Mouse (Mus musculus) cerebellum, adult 8-10 months (tissue): ENCODE measurements at regions not wholly inside any gene's neighbourhood (a gene's known extent, or its start where the extent isn't known, plus 50 kb on each side); places are given as distances from the start of the nearest gene placed in this dataset.

ENCODE experiments used
- DNase-seq: peaks from one replicate; pipeline ENCODE4 v3.0.0; 2022

- no peak for DNase-seq
Measured at GRCm38 (mm10) chr7:67462591-67462990, 89.9 kb upstream of the Mef2a start.

- no peak for DNase-seq
Measured at GRCm38 (mm10) chr7:67461333-67462255, 88.9 kb upstream of the Mef2a start.

GRCm38 (mm10) chr7:67459810-67460209 lies 87.2 kb upstream of the Mef2a start:
- no peak for DNase-seq

- no peak for DNase-seq
Measured at GRCm38 (mm10) chr7:67459209-67459608, 86.6 kb upstream of the Mef2a start.

DNA sequence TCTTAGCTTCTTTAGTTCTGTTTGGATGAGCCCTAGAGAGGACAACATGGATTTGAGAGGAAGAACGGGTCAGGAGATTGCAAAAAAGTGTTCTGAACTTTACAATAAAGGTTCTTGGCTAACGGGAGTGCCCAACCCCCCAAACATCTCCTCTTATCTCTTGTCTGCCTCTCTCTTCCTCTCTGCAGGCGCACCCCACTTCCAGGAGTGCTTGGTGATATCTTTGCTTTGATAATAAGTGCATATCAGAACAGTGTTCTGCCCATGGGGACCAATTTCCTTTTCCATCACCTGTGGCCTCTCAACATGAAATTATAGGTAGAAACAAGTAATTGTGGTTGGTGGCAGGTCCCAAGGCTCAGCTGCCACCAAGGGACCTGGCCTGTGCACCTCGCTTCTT lies 86.0 kb upstream of the Mef2a start:
- DNase-seq, result no peak

DNA sequence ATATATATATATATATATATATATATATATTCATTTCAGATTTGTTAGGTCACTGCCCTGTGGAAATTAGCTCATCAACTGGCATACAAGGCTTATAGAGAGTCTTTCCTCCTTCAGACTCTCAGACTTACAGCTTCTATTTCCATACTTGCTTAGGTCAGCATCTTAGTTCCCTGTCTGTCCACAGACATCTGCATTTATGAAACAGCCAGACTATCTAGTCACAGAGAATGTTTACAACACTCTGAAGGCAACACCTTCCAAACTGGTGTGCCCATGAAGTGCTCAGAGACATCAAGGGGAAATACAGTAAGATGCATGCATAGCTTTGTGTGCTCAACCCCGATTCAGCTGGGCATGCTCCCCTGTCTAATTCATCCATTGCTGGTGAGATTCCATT lies 85.2 kb upstream of the Mef2a start:
- DNase-seq, result no peak

DNA sequence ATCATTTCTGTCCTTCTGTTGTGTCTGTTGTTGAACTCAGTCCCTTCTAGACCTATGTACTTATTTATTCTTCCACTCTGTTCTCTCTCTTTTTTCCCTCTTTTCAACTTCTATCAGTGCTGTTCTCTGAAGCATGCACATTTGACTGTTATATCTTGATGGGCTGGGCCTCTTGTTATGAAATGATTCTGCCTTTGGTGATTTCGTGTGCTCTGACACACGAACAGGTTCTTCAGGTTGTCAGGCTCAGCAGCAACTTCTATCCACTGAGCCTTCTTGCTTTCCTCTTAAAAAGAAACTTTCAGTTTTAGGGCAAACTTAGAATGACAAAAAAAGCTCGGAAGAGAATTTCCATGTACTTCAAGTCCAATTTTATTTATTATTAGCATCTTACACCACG lies 83.4 kb upstream of the Mef2a start:
- no peak for DNase-seq

GRCm38 (mm10) chr7:67454458-67454857 lies 81.8 kb upstream of the Mef2a start:
- DNase-seq, result no peak

DNA sequence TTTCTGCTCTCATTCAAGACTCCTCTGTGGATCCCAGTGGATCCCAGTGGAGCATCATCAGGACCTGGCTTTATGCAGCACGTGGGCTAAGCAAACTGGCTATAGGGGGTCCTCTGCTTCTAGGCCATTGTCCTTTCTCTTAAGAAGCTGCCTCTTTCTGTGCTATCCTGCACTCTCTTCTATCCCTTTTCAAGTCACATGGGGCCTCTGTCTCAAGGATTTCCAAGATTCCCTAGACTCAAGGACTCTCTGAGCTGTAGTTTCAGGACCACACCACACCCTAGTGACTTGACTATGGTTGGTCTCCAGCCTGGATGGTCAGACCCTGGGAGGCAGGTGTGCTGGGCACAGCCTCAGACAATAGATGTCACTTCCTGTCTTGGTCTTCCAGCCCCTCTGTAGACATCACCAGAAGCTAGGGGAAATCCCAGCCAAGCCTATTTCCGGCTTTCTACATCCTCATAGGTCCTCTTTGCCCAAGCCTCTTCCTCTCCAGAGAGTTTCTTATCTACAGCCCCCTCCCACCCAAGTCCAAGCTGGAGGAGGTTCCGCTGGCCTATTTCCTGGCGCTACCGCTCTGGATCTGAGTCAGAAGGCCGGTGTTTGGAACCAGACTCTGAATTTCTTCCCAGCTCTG lies 78.6 kb upstream of the Mef2a start:
- DNase-seq, result no peak

DNA sequence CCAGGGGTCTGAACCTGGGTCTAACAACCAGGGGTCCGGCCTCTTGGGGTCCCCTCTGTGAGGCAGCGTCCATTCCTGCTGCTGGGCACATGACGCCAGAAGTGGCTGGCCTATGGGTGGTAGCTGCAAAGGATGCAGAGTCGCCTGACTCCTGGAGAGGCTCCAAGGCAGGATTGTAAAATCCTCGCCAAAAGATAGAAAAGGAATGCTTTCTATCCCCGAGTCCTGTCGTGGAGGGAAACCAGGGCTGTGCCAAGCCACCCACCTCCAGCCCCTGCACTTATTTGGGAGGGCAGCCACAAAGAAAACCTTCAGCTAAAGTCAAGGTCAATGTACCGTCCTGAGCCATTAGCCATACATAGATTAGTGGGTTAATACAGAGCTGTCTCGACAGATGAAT lies 73.9 kb upstream of the Mef2a start:
- DNase-seq, result no peak

- no peak for DNase-seq
Measured at GRCm38 (mm10) chr7:67445203-67446041, 72.8 kb upstream of the Mef2a start.

DNA sequence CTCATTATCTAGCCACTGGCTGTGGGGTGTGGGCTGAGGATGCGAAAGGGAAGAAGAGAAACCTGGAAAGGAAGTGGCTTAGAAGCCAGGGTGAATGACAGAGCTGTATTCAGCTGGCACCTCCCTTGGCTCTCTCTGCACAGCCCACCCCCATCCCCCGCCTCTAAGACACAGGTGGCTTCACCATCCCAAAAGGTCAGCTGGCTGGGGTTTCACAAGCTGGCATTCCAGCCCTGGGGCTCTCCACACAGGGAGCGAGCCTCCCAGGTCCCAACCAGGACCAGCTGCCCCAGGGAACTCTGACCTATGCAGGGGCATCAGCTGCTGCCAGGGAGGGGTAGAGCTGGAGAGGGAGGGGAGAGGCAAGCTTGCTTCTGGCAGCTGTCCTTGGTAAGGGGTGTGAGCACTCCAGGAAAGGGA lies 71.9 kb upstream of the Mef2a start:
- no peak for DNase-seq

DNA sequence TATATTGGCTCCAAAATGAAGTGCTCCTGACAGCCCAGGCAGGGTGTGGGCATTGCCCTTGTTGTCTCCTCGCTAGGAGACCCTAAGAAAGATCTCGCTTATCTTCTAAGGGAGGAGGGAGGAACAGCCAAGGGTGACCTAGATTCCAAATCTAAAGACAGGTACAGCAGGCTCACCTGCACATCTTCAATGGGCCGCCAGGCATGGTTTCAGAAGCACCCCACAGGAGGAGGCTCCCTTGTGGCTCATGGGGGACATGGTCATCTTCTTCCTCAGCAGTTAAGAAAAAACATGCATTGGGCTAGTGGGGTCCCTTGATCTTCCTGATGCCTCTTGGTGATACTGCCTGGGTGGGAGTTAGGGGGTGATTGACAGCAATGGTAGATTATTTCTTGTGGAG lies 71.0 kb upstream of the Mef2a start:
- no peak for DNase-seq

GRCm38 (mm10) chr7:67443001-67443555 lies 70.4 kb upstream of the Mef2a start:
- DNase-seq, result peak; percentile 27

DNA sequence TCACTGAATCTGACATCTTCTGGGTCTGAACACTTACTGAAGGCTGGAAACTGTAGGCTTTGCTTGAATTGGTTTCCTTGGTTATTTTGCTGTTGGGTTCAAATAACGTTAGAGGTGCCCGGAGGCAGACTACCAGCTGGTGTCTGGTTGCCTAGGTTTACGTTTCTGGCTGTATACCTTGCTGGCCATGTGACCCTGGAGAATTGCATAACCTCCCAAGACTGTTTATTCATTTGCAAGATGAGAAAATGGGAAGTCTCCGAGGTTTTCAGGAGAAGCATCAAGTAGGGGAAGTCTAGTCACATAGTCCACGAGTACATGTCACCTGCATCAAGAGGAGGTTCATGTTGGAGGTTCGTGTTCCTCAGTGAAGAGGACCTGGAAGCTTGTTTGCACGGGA lies 69.6 kb upstream of the Mef2a start:
- DNase-seq, result no peak

- DNase-seq, result no peak
Measured at GRCm38 (mm10) chr7:67440806-67441205, 68.1 kb upstream of the Mef2a start.

DNA sequence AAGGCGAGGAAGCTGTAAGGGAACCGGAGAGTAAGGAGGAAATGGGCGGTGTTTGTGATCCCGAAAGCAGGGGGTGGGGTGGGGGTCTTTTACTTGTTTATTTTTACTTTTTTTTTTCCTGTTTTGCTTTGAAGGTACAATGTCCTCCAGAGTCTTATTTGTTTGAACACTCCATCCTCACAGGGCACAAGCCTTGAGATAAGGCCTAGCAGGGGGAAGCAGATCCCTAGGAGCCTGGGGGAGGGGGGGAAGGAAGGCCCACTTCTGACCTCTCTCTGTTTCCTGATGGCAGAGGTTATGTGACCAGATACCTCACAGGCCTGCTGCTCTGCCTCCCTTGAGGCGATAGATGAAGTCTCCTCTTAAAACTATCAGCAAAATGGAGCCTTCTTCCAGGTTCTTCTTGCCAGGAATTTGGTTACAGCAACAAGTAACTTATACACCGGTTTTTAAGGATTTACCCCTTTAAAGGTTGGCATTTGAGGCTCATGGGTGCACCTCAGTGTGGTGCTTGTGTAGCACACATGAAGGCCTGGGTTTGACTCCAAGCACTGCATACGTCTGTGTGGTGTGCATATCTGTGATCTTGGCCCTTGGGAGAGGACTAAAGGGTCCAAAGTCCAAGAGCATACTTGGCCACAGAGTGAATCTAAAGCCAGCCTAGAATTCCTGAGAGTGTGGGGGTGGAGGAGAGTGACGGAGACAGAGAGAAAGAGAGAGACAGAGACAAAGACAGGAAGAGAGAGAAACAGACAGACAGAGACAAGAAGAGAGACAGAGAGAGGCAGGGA lies 64.8 kb upstream of the Mef2a start:
- no peak for DNase-seq

DNA sequence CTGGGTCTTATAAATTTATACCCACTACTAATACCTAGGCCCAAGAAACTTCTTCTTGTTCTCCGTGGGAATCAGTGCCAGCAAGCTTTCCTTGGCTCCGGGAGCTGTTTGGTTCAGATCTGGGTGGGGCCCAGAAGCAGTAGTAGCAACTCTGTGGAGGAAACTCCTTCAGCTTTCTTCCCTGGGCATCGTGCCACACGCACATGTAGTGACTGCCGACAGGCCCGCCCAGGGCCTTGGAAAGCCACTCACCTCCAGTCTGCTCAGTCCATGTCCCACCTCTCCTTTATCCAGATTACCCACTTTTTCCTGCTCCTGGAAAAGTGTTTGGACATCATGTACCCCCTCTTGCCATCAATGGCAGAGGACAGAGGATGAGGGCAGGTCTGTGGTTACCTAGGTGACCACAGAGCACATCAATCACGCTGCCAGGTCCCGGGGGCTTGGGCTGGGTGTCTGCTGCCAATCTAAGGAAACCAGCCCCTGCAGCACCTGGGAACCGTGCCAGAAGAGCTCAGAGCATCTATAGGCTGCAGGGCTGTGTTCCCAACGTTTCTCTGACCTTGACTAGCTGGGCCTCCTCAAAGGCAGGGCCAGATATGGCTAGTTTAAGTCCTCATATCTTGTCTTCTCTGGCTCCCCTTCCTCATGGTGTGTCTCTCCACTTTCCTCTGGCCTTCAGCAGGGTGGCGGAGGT lies 63.1 kb upstream of the Mef2a start:
- DNase-seq, result no peak

DNA sequence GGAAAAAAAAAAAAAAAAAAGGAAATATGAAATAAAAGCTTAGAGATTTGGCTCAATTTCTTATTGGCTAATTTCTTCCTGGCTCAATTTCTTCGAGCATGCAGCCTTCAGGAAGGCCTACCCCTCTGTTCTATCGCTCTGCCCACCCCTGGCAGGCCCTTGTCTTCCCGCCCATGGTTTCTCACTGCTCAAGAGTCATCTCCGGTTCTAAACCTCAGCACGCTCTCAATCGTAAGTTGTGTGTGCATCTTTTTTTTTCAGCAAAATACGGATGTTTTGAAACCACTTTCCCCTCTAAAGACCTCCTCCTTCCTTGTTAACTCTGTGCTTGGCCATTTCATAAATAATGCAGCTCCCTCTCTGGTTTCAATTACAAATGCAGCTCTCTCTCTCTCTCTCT lies 58.3 kb upstream of the Mef2a start:
- DNase-seq, result no peak

DNA sequence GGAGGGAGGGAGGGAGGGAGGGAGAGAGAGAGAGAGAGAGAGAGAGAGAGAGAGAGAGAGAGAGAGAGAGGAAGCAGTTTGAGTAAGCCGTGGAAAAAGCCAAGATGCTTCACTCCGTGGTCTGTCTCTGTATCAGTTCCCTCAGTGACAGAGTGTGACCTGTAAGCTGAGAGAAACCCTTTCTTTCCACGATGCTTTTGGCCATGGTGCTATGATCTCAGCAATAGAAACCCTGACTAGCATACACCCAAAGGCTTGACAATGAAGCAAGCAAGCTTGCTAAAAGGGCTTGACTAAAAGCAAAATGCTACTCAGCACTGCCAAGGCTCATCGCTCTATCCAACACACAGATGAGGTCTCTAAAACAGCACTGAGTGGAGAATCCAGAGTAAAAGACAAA lies 57.4 kb upstream of the Mef2a start:
- no peak for DNase-seq

- DNase-seq, result no peak
Measured at GRCm38 (mm10) chr7:67429008-67429873, 56.6 kb upstream of the Mef2a start.
